Mouse (Mus musculus) embryonic fibroblast, embryonic 13.5 days (primary cell): ENCODE measurements around the gene Pink1. TPM values are rescaled to one million over a fixed set of nuclear protein-coding genes. Genes with fewer than 3 reads are reported as not detected.
"Not testable (repeated sequence)": the region's sequence is repeated elsewhere in the genome, so short reads cannot be mapped to it uniquely, and the experiment has no call there.

Source experiments
- H3K27ac ChIP-seq: 2 replicates; pipeline ENCODE4 v1.5.1; 2012; ENCODE audit warnings: low read length, control low read depth, inconsistent platforms; ENCODE audit not compliant: insufficient read depth
- H3K4me1 ChIP-seq: 2 replicates; pipeline ENCODE4 v1.6.1; 2011; ENCODE audit warnings: low read length; ENCODE audit not compliant: control insufficient read depth, insufficient read depth
- H3K4me3 ChIP-seq: 2 replicates; pipeline ENCODE4 v1.5.1; 2011; ENCODE audit warnings: mild to moderate bottlenecking, control low read depth, low read length; ENCODE audit not compliant: insufficient read depth
- CTCF ChIP-seq: IDR thresholded peaks from 2 replicates; pipeline ENCODE4 v1.5.1; 2011; ENCODE audit warnings: mild to moderate bottlenecking, control low read depth, low read length, moderate library complexity, borderline replicate concordance; ENCODE audit not compliant: insufficient read depth
- POLR2A ChIP-seq: IDR thresholded peaks from 2 replicates; pipeline ENCODE4 v1.6.1; 2011; ENCODE audit warnings: low read depth, mild to moderate bottlenecking, control low read depth, low read length, moderate library complexity
- polyA plus RNA-seq: library from polyadenylated mRNA; stranded (reverse); fragments of >200 nt; gene quantifications from 2 replicates; pipeline ENCODE4 v1.2.4, GENCODE M21; 2011; ENCODE audit warnings: low read depth; ENCODE audit not compliant: missing spikeins, insufficient read length

Gene Pink1
- polyA plus RNA-seq, 1 experiment: 19.1 TPM

DNA sequence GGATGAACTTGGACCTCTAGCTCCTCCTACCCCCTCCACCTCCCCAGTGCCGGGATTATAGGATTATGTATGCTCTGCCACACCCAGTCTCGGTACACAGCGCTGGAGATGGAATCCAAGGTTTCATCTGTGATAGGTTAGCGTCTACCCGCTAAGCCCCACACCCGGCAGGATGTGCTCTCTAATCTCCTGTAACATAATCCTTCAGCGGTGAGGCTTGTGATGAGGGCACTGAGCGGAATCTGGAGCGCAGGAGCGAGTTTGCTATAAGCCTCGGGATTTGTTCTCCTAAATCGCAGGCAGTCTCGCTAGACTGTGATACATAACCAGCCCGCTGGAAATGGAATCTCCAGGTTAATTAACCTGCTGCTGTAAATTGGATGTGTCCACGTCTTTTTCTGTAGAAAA lies 4.2 kb upstream of the Pink1 start:
- Histone ChIP-seq H3K4me1 (no peaks in the 10 kb centered on the region), H3K27ac (no peak overlapping the region), H3K4me3 (no peak overlapping the region)
- TF ChIP-seq CTCF: no peak
- no peak for TF ChIP-seq POLR2A

GRCm38 (mm10) chr4:138327891-138328470 lies 1.9 kb upstream of the Pink1 start:
- Histone ChIP-seq H3K4me1 (no peaks in the 10 kb centered on the region), H3K4me3 (peak overlapping the region; percentile 14; the same call in 1 of the 2 replicates), H3K27ac (no peak overlapping the region)
- no peak for TF ChIP-seq CTCF
- no peak for TF ChIP-seq POLR2A

GRCm38 (mm10) chr4:138327155-138327554 lies 1.0 kb upstream of the Pink1 start:
- not testable (repeated sequence) for H3K4me1 ChIP-seq, H3K4me3 ChIP-seq, H3K27ac ChIP-seq

GRCm38 (mm10) chr4:138325466-138326076 lies 536 bp downstream of the Pink1 start:
- Histone ChIP-seq H3K4me3 (peak overlapping the region; percentile 53), H3K27ac (peak overlapping the region; percentile 54), H3K4me1 (no peaks in the 10 kb centered on the region)
- TF ChIP-seq POLR2A (peak; percentile 66), CTCF (no peak)

- no peak overlapping the region for H3K4me3 ChIP-seq
- no peak overlapping the region for H3K27ac ChIP-seq
- H3K4me1 ChIP-seq: no peaks in the 10 kb centered on the region
- TF ChIP-seq CTCF (no peak), POLR2A (no peak)
Observed at GRCm38 (mm10) chr4:138324451-138324850, 1.7 kb downstream of the Pink1 start.

- no peak overlapping the region for H3K4me3 ChIP-seq
- H3K4me1 ChIP-seq: peaks cover 4% of the 10 kb centered on the region; the same call in 1 of the 2 replicates
- TF ChIP-seq CTCF (no peak), POLR2A (no peak)
- H3K27ac ChIP-seq: no peak overlapping the region
Observed at GRCm38 (mm10) chr4:138323753-138324152, 2.4 kb downstream of the Pink1 start.

DNA sequence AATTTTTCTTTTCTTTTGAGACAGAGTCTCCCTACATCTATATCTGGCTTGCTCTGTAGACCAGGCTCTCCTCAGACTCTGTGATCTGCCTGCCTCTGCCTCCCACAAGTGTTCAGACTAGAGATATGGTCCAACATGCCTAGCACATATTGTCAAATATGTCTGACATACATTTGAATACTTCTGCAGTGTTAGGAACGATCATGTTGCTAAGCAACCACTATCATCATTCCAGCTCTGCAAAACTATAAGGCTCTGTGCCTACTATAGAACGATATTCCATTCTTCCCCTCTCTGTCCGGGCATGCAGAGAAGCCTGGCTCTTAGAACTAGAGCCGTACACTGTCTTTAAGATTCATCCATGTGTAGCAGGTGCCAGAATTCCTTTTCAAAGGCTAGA lies 3.4 kb downstream of the Pink1 start:
- Histone ChIP-seq H3K4me1 (peaks cover 4% of the 10 kb centered on the region; the same call in 1 of the 2 replicates), H3K27ac (no peak overlapping the region), H3K4me3 (no peak overlapping the region)
- TF ChIP-seq CTCF (no peak), POLR2A (no peak)

- TF ChIP-seq CTCF (no peak), POLR2A (no peak)
- no peak overlapping the region for H3K4me3 ChIP-seq
- no peak overlapping the region for H3K27ac ChIP-seq
- peaks cover 4% of the 10 kb centered on the region; the same call in 1 of the 2 replicates for H3K4me1 ChIP-seq
Observed at GRCm38 (mm10) chr4:138321488-138321887, 4.6 kb downstream of the Pink1 start.

DNA sequence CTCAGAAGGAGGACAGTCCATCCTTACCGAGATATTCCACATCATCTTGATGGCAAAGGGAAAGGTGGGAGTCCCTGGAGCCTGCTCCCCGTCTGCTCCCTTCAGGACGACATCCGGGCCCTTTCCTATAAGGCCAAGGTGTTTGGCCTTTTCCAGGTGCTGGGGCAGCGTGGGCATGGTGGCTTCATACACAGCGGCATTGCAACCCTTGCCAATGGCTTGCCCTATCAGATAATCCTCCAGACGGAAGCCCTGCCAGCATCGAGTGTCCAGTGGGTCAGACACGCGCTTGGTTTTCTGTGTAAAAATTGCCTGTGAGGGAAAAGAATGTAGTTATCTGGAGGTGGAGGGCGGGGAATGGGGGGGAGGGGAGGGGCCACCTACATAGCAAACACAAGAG lies 5.4 kb downstream of the Pink1 start:
- TF ChIP-seq CTCF: no peak
- TF ChIP-seq POLR2A: no peak
- Histone ChIP-seq H3K4me1 (peaks cover 4% of the 10 kb centered on the region; the same call in 1 of the 2 replicates), H3K4me3 (no peak overlapping the region), H3K27ac (no peak overlapping the region)

DNA sequence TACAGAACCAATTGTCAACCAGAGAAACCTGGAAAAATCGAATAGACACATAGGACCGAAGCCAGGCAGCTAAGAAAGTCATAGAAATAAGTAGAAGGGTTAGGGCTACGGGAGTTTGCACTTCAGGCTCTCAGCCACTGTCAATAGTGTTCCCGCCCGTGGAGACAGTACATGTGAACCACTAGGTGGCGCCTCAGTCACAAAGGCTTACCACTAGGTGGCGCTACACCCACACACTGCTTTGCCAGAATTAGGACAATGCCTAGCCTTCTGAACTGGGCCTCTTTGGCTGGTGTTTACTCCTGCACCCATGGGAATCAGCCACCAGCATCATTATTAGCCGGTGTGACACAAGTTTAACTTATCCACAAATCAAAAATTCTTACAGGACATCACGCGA lies 6.6 kb downstream of the Pink1 start:
- TF ChIP-seq CTCF: peak; percentile 100
- no peak for TF ChIP-seq POLR2A
- Histone ChIP-seq H3K4me3 (no peak overlapping the region), H3K4me1 (peaks cover 4% of the 10 kb centered on the region; the same call in 1 of the 2 replicates), H3K27ac (no peak overlapping the region)
